Comparison of ENCODE assay signal across 14 mouse cellular contexts in the genomic region with DNA sequence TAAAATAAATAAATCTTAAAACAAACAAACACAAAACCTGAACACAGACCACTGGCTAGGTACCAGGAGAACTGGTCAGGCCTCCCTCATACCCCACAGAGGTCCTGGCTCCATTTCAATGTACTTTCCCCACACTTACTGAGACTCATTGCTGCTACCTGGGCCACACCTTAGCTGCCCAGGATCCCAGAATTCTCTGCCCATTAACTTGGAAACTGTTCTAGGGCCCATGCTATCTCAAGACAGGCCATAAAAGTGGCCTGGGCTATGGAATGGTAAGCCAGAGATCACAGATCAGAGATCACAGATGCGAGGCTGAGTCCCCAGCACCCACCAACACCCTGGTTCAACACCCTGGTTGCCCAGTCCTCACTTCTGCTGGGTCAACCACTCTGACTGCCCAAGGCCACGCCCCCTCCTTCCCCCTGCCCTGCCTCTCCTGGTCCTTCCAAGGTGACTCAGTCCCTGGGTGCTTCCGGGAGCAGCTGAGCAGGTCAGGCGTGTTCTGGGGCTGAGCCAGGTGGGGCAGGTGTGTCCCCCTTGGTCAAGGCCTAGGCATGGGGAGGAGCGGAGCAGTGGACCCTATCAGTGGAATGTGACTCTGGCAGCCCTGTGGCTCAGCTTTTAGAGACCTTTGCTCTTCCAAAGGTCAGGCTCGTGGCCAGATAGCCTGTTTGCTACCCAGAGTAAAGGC. TPM values are rescaled to one million over a fixed set of nuclear protein-coding genes. Genes with fewer than 3 reads are reported as not detected.
DNase-seq lines count a peak whose midpoint lies in the region; ATAC-seq lines count a peak whose summit lies in the region.
"Had no signal": no experiment of that assay in that cellular context is flagged by ENCODE, and none has a peak within 500 bp of the region (broad histone marks: within the 10 kb centered on the region; RNA-seq: fewer than 3 reads in every experiment).

No protein-coding gene starts in this region.

- H3K4me1 ChIP-seq in liver, embryonic 11.5 days (replicated peaks; ENCODE audit: control insufficient read depth, insufficient read depth, low read length), result peaks cover 3% of the 10 kb centered on the region; the same call in 1 of the 2 replicates
- H3K4me1 ChIP-seq in stomach, embryonic 16.5 days (ENCODE audit: control insufficient read depth, insufficient read depth, low read length), result peaks cover 11% of the 10 kb centered on the region; the same call in 1 of the 2 replicates
- H3K4me1 ChIP-seq: hindbrain, embryonic 15.5 days; midbrain, embryonic 15.5 days had no signal

- no peak overlapping the region for H3K4me2 ChIP-seq in liver, embryonic 11.5 days
- 0 out of 2 replicates have a peak overlapping the region, but pooled peaks have one; percentile 14 for H3K4me2 ChIP-seq in stomach, embryonic 16.5 days (ENCODE audit: low read depth, low read length)
- H3K4me2 ChIP-seq: hindbrain, embryonic 15.5 days; midbrain, embryonic 15.5 days had no signal

- H3K4me3 ChIP-seq in liver, embryonic 11.5 days (ENCODE audit: low read depth, low read length), result no peak overlapping the region
- H3K4me3 ChIP-seq in stomach, embryonic 16.5 days (replicated peaks; ENCODE audit: low read length), result no peak overlapping the region
- H3K4me3 ChIP-seq: hindbrain, embryonic 15.5 days; midbrain, embryonic 15.5 days had no signal

- WGBS in liver, embryonic 11.5 days, result 70% methylated on average over 6 of the region's 6 CpGs
- 60% methylated on average over 6 of the region's 6 CpGs for WGBS in stomach, embryonic 16.5 days

- peak; percentile 41 for DNase-seq in cerebellum, adult 9-10 months
- no peak for DNase-seq in cerebellum, postnatal 14 days
- DNase-seq in kidney, adult 18-20 months, result peak; percentile 91
- no peak for DNase-seq in liver, embryonic 11.5 days (ENCODE audit: low spot score)
- DNase-seq in gastrocnemius, adult 18-20 months (ENCODE audit: low spot score), result no peak
- DNase-seq in right cerebral cortex, postnatal 4 days, result no peak
- no peak for DNase-seq in heart, adult 11 months
- DNase-seq: thymus, postnatal 14 days had no signal

- H3K27ac ChIP-seq in liver, embryonic 11.5 days (ENCODE audit: low read depth, low read length), result peak overlapping the region; percentile 49; the same call in 1 of the 2 replicates
- H3K27ac ChIP-seq in stomach, embryonic 16.5 days (ENCODE audit: low read length), result peak overlapping the region; percentile 78
- H3K27ac ChIP-seq: hindbrain, embryonic 15.5 days; midbrain, embryonic 15.5 days had no signal

- no peaks in the 10 kb centered on the region for H3K9me3 ChIP-seq in liver, embryonic 11.5 days (ENCODE audit: control insufficient read depth, low read length)
- H3K9me3 ChIP-seq in stomach, embryonic 16.5 days (replicated peaks; ENCODE audit: control insufficient read depth, low read length), result no peaks in the 10 kb centered on the region
- H3K9me3 ChIP-seq: hindbrain, embryonic 15.5 days; midbrain, embryonic 15.5 days had no signal

- H3K36me3 ChIP-seq in liver, embryonic 11.5 days (ENCODE audit: control insufficient read depth, insufficient read depth, low read length), result no peaks in the 10 kb centered on the region
- H3K36me3 ChIP-seq in stomach, embryonic 16.5 days (ENCODE audit: control insufficient read depth, insufficient read depth, low read length), result no peaks in the 10 kb centered on the region
- H3K36me3 ChIP-seq: hindbrain, embryonic 15.5 days; midbrain, embryonic 15.5 days had no signal

- no peaks in the 10 kb centered on the region for H3K27me3 ChIP-seq in liver, embryonic 11.5 days (replicated peaks; ENCODE audit: control insufficient read depth, insufficient read depth, low read length)
- no peaks in the 10 kb centered on the region for H3K27me3 ChIP-seq in stomach, embryonic 16.5 days (ENCODE audit: control insufficient read depth, insufficient read depth, low read length)
- H3K27me3 ChIP-seq: hindbrain, embryonic 15.5 days; midbrain, embryonic 15.5 days had no signal

- ATAC-seq in liver, embryonic 11.5 days (replicated peaks; ENCODE audit: low FRiP score), result peak; percentile 52
- ATAC-seq in stomach, embryonic 16.5 days (ENCODE audit: insufficient read depth, low FRiP score), result peak; percentile 94
- ATAC-seq: forebrain, embryonic 14.5 days; midbrain, embryonic 15.5 days had no signal

- no peak overlapping the region for H3K9ac ChIP-seq in liver, embryonic 11.5 days (ENCODE audit: low read depth, low read length)
- H3K9ac ChIP-seq in stomach, embryonic 16.5 days (ENCODE audit: low read length), result peak overlapping the region; percentile 3; the same call in 1 of the 2 replicates
- H3K9ac ChIP-seq: hindbrain, embryonic 15.5 days; midbrain, embryonic 15.5 days had no signal

RNA-seq across cellular contexts. Expression of gene Adap1, which starts 8.3 kb away (rescaled TPM):
- polyA plus RNA-seq in liver, embryonic 11.5 days (2014; fragmentation: Nextera tagmentation; extraction: Ambion mirVana), result 7.2 and 8.1 TPM in 2 replicates
- 2.4 and 2.6 TPM in 2 replicates for polyA plus RNA-seq in stomach, embryonic 16.5 days (2015; fragmentation: Nextera tagmentation; extraction: Ambion mirVana)
- 1 to 10 TPM in 1 of 2 experiments, under 1 TPM in 1; 0.66 to 1.4 TPM for total RNA-seq in gastrocnemius, adult 18-20 months (2021)

RNA-seq across cellular contexts. Expression of gene Cox19, which starts 34.1 kb away (rescaled TPM):
- polyA plus RNA-seq in liver, embryonic 11.5 days (2014; fragmentation: Nextera tagmentation; extraction: Ambion mirVana), result 98.1 and 103 TPM in 2 replicates
- 107 and 114 TPM in 2 replicates for polyA plus RNA-seq in stomach, embryonic 16.5 days (2015; fragmentation: Nextera tagmentation; extraction: Ambion mirVana)
- total RNA-seq in gastrocnemius, adult 18-20 months (2021), result 10 to 100 TPM; 55.0 to 68.4 TPM

RNA-seq across cellular contexts. Expression of gene Cyp2w1, which starts 35.3 kb away (rescaled TPM):
- polyA plus RNA-seq in liver, embryonic 11.5 days (2014; fragmentation: Nextera tagmentation; extraction: Ambion mirVana), result not detected in 2 replicates
- 11.4 and 11.5 TPM in 2 replicates for polyA plus RNA-seq in stomach, embryonic 16.5 days (2015; fragmentation: Nextera tagmentation; extraction: Ambion mirVana)
- total RNA-seq in gastrocnemius, adult 18-20 months (2021), result not detected
- total RNA-seq: granulocyte monocyte progenitor cell, adult 5-6 weeks; left cerebral cortex, postnatal 36 days had no signal
- polyA plus RNA-seq: forebrain, embryonic 14.5 days; hindbrain, embryonic 15.5 days had no signal

Comparison
In these comparisons a context has a peak if more than half of its experiments do, and no peak if none do; other contexts are left out.
1. DNase-seq: peak in cerebellum, adult 9-10 months (single experiment) and kidney, adult 18-20 months (single experiment); none in cerebellum, postnatal 14 days (0 of 2), liver, embryonic 11.5 days (single experiment), gastrocnemius, adult 18-20 months (single experiment), right cerebral cortex, postnatal 4 days (single experiment) and heart, adult 11 months (single experiment).
2. RNA of gene Cyp2w1, which starts 35.3 kb away (polyA plus RNA-seq): 11.4 to 11.5 TPM in stomach, embryonic 16.5 days; not detected in liver, embryonic 11.5 days; every median in the first group is over 10 times any median in the second.